Mouse (Mus musculus): ENCODE results near the gene Cdkn3. TPM values are rescaled to one million over a fixed set of nuclear protein-coding genes. Genes with fewer than 3 reads are reported as not detected.

The Cdkn3 gene
- polyA plus RNA-seq, 1 experiment = 2.9 TPM

- no peak for TF ChIP-seq GATA1 (IDR thresholded peaks at IDR 0.05; ENCODE audit: low read length)
These were observed 18.4 kb downstream of the Cdkn3 start for GRCm38 (mm10) chr14:46778756-46779155.

GRCm38 (mm10) chr14:46779217-46779616, 18.9 kb downstream of the Cdkn3 start:
- no peak for TF ChIP-seq GATA1 (IDR thresholded peaks at IDR 0.05; ENCODE audit: low read length)

- no peak for TF ChIP-seq GATA1 (IDR thresholded peaks at IDR 0.05; ENCODE audit: low read length)
These were observed 20.7 kb downstream of the Cdkn3 start for GRCm38 (mm10) chr14:46781086-46781485.

- TF ChIP-seq GATA1 (IDR thresholded peaks at IDR 0.05; ENCODE audit: low read length) = no peak
These were observed 22.0 kb downstream of the Cdkn3 start for GRCm38 (mm10) chr14:46782187-46782828.

GRCm38 (mm10) chr14:46783327-46783926, 23.1 kb downstream of the Cdkn3 start:
- no peak for TF ChIP-seq GATA1 (IDR thresholded peaks at IDR 0.05; ENCODE audit: low read length)

GRCm38 (mm10) chr14:46785247-46785646, 24.9 kb downstream of the Cdkn3 start:
- no peak for TF ChIP-seq GATA1 (IDR thresholded peaks at IDR 0.05; ENCODE audit: low read length)

- no peak for TF ChIP-seq GATA1 (IDR thresholded peaks at IDR 0.05; ENCODE audit: low read length)
These were observed 27.1 kb downstream of the Cdkn3 start for GRCm38 (mm10) chr14:46787454-46787786.

GRCm38 (mm10) chr14:46787787-46788504, 27.6 kb downstream of the Cdkn3 start, which contains the start of gene Cnih1:
Gene Cnih1 (minus strand): TSS chr14:46788411.
- TF ChIP-seq GATA1 (IDR thresholded peaks at IDR 0.05; ENCODE audit: low read length) = no peak

- no peak for TF ChIP-seq GATA1 (IDR thresholded peaks at IDR 0.05; ENCODE audit: low read length)
These were observed 28.2 kb downstream of the Cdkn3 start for GRCm38 (mm10) chr14:46788505-46788901.

GRCm38 (mm10) chr14:46790303-46790702, 30.0 kb downstream of the Cdkn3 start:
- no peak for TF ChIP-seq GATA1 (IDR thresholded peaks at IDR 0.05; ENCODE audit: low read length)

GRCm38 (mm10) chr14:46790723-46791122, 30.4 kb downstream of the Cdkn3 start:
- TF ChIP-seq GATA1 (IDR thresholded peaks at IDR 0.05; ENCODE audit: low read length) = no peak

GRCm38 (mm10) chr14:46794157-46794556, 33.8 kb downstream of the Cdkn3 start:
- TF ChIP-seq GATA1 (IDR thresholded peaks at IDR 0.05; ENCODE audit: low read length) = no peak

- TF ChIP-seq GATA1 (IDR thresholded peaks at IDR 0.05; ENCODE audit: low read length) = no peak
These were observed 40.5 kb downstream of the Cdkn3 start for GRCm38 (mm10) chr14:46800684-46801345.

GRCm38 (mm10) chr14:46803259-46803658, 42.9 kb downstream of the Cdkn3 start:
- TF ChIP-seq GATA1 (IDR thresholded peaks at IDR 0.05; ENCODE audit: low read length) = no peak

- TF ChIP-seq GATA1 (IDR thresholded peaks at IDR 0.05; ENCODE audit: low read length) = no peak
These were observed 43.5 kb downstream of the Cdkn3 start for GRCm38 (mm10) chr14:46803791-46804190.

- TF ChIP-seq GATA1 (IDR thresholded peaks at IDR 0.05; ENCODE audit: low read length) = no peak
These were observed 45.8 kb downstream of the Cdkn3 start for GRCm38 (mm10) chr14:46806186-46806585.

Data from G1E-ER4 (cell line).